Mouse (Mus musculus): Measurements from ENCODE around the gene 4933405L10Rik. TPM values are rescaled to one million over a fixed set of nuclear protein-coding genes. Genes with fewer than 3 reads are reported as not detected.

The 4933405L10Rik gene
- 0.15 and 0.24 TPM in 2 replicates for polyA plus RNA-seq (2015; fragmentation: Nextera tagmentation; extraction: Ambion mirVana)

- H3K4me3 ChIP-seq (ENCODE audit: low read length), result peak within 1 kb of the TSS; percentile 80
- peak; percentile 75 for ATAC-seq
- H3K27ac ChIP-seq (ENCODE audit: low read depth, low read length), result no peak within 1 kb of the TSS
- H3K9me3 ChIP-seq (ENCODE audit: control insufficient read depth, low read length), result no peaks in the 10 kb centered on the region
- 1% methylated on average over 43 of the region's 55 CpGs for WGBS
- H3K4me1 ChIP-seq (ENCODE audit: control insufficient read depth, insufficient read depth, low read depth, low read length), result peaks cover 15% of the 10 kb centered on the region
- peak within 1 kb of the TSS; percentile 98 for H3K4me2 ChIP-seq (ENCODE audit: low read length)
- H3K9ac ChIP-seq (ENCODE audit: low read depth, low read length), result peak within 1 kb of the TSS; percentile 72
- H3K36me3 ChIP-seq (ENCODE audit: control insufficient read depth, insufficient read depth, low read length), result peaks cover 7% of the 10 kb centered on the region; the same call in 1 of the 2 replicates
- no peaks in the 10 kb centered on the region for H3K27me3 ChIP-seq (replicated peaks; ENCODE audit: control insufficient read depth, insufficient read depth, low read length)
These were observed at the start of gene 4933405L10Rik, which contains the start of gene Enkd1 for GRCm38 (mm10) chr8:105707498-105708403. Gene 4933405L10Rik (plus strand): TSS chr8:105707655. Gene Enkd1 (minus strand): TSS chr8:105708210.

- 85% methylated on average over 3 of the region's 3 CpGs for WGBS
- no peak for ATAC-seq
- no peak overlapping the region for H3K4me2 ChIP-seq (ENCODE audit: low read length)
These were observed 46.3 kb upstream of the 4933405L10Rik start for GRCm38 (mm10) chr8:105661167-105661566.

GRCm38 (mm10) chr8:105677891-105678290 lies 29.6 kb upstream of the 4933405L10Rik start:
- no peak overlapping the region for H3K4me3 ChIP-seq (ENCODE audit: low read length)
- no peak overlapping the region for H3K4me2 ChIP-seq (ENCODE audit: low read length)
- H3K9ac ChIP-seq (ENCODE audit: low read depth, low read length), result no peak overlapping the region
- no peak overlapping the region for H3K27ac ChIP-seq (ENCODE audit: low read depth, low read length)
- ATAC-seq, result no peak
- WGBS, result 88% methylated on average over 1 of the region's 1 CpGs
- peaks cover 48% of the 10 kb centered on the region for H3K36me3 ChIP-seq (ENCODE audit: control insufficient read depth, insufficient read depth, low read length)
- no peaks in the 10 kb centered on the region for H3K4me1 ChIP-seq (ENCODE audit: control insufficient read depth, insufficient read depth, low read depth, low read length)
- H3K9me3 ChIP-seq (ENCODE audit: control insufficient read depth, low read length), result no peaks in the 10 kb centered on the region
- no peaks in the 10 kb centered on the region for H3K27me3 ChIP-seq (replicated peaks; ENCODE audit: control insufficient read depth, insufficient read depth, low read length)

More at GRCm38 (mm10) chr8:105661167-105661566, 46.3 kb upstream of the 4933405L10Rik start:
- H3K27ac ChIP-seq (ENCODE audit: low read depth, low read length), result no peak overlapping the region
- peaks cover 7% of the 10 kb centered on the region; the same call in 1 of the 2 replicates for H3K36me3 ChIP-seq (ENCODE audit: control insufficient read depth, insufficient read depth, low read length)
- H3K4me3 ChIP-seq (ENCODE audit: low read length), result no peak overlapping the region
- no peaks in the 10 kb centered on the region for H3K4me1 ChIP-seq (ENCODE audit: control insufficient read depth, insufficient read depth, low read depth, low read length)
- no peak overlapping the region for H3K9ac ChIP-seq (ENCODE audit: low read depth, low read length)
- no peaks in the 10 kb centered on the region for H3K27me3 ChIP-seq (replicated peaks; ENCODE audit: control insufficient read depth, insufficient read depth, low read length)
- no peaks in the 10 kb centered on the region for H3K9me3 ChIP-seq (ENCODE audit: control insufficient read depth, low read length)

DNA sequence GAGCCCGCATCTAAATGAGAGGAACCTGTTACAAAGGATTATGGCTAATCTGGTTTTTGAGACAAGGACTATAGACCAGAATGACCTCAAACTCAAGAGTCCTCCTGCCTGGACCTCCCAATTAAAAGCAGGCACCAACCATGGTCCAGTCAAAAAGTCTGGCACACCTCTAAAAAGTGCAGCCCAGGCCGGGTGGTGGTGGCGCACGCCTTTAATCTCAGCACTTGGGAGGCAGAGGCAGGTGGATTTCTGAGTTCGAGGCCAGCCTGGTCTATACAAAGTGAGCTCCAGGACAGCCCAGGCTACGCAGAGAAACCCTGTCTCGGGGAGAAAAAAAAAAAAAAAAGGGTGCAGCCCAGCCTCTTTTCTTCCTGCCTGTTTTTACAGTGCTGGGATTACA lies 22.1 kb upstream of the 4933405L10Rik start:
- H3K27ac ChIP-seq (ENCODE audit: low read depth, low read length), result no peak overlapping the region
- H3K27me3 ChIP-seq (replicated peaks; ENCODE audit: control insufficient read depth, insufficient read depth, low read length), result no peaks in the 10 kb centered on the region
- ATAC-seq, result no peak
- H3K9ac ChIP-seq (ENCODE audit: low read depth, low read length), result no peak overlapping the region
- peaks cover 17% of the 10 kb centered on the region for H3K36me3 ChIP-seq (ENCODE audit: control insufficient read depth, insufficient read depth, low read length)
- H3K9me3 ChIP-seq (ENCODE audit: control insufficient read depth, low read length), result no peaks in the 10 kb centered on the region
- WGBS, result 82% methylated on average over 7 of the region's 7 CpGs
- H3K4me2 ChIP-seq (ENCODE audit: low read length), result no peak overlapping the region
- H3K4me3 ChIP-seq (ENCODE audit: low read length), result no peak overlapping the region
- H3K4me1 ChIP-seq (ENCODE audit: control insufficient read depth, insufficient read depth, low read depth, low read length), result no peaks in the 10 kb centered on the region

GRCm38 (mm10) chr8:105685796-105686308 lies 21.6 kb upstream of the 4933405L10Rik start, which contains the start of gene Carmil2:
Gene Carmil2 (plus strand): TSS chr8:105686274.
- peak within 1 kb of the TSS; percentile 30; the same call in 1 of the 2 replicates for H3K9ac ChIP-seq (ENCODE audit: low read depth, low read length)
- peak within 1 kb of the TSS; percentile 32 for H3K4me2 ChIP-seq (ENCODE audit: low read length)
- peaks cover 11% of the 10 kb centered on the region for H3K36me3 ChIP-seq (ENCODE audit: control insufficient read depth, insufficient read depth, low read length)
- no peaks in the 10 kb centered on the region for H3K9me3 ChIP-seq (ENCODE audit: control insufficient read depth, low read length)
- 0 out of 2 replicates have a peak, but pooled peaks have one; percentile 12 for ATAC-seq
- no peaks in the 10 kb centered on the region for H3K27me3 ChIP-seq (replicated peaks; ENCODE audit: control insufficient read depth, insufficient read depth, low read length)
- no peak within 1 kb of the TSS for H3K27ac ChIP-seq (ENCODE audit: low read depth, low read length)
- H3K4me1 ChIP-seq (ENCODE audit: control insufficient read depth, insufficient read depth, low read depth, low read length), result no peaks in the 10 kb centered on the region
- WGBS, result 15% methylated on average over 26 of the region's 26 CpGs
- H3K4me3 ChIP-seq (ENCODE audit: low read length), result no peak within 1 kb of the TSS

GRCm38 (mm10) chr8:105686551-105686950 lies 20.9 kb upstream of the 4933405L10Rik start:
- no peak overlapping the region for H3K4me3 ChIP-seq (ENCODE audit: low read length)
- 63% methylated on average over 6 of the region's 6 CpGs for WGBS
- no peak overlapping the region for H3K9ac ChIP-seq (ENCODE audit: low read depth, low read length)
- H3K27me3 ChIP-seq (replicated peaks; ENCODE audit: control insufficient read depth, insufficient read depth, low read length), result no peaks in the 10 kb centered on the region
- no peak overlapping the region for H3K27ac ChIP-seq (ENCODE audit: low read depth, low read length)
- no peaks in the 10 kb centered on the region for H3K4me1 ChIP-seq (ENCODE audit: control insufficient read depth, insufficient read depth, low read depth, low read length)
- 0 out of 2 replicates have a peak, but pooled peaks have one; percentile 16 for ATAC-seq
- no peaks in the 10 kb centered on the region for H3K9me3 ChIP-seq (ENCODE audit: control insufficient read depth, low read length)
- no peak overlapping the region for H3K4me2 ChIP-seq (ENCODE audit: low read length)
- peaks cover 8% of the 10 kb centered on the region; the same call in 1 of the 2 replicates for H3K36me3 ChIP-seq (ENCODE audit: control insufficient read depth, insufficient read depth, low read length)

GRCm38 (mm10) chr8:105687512-105687911 lies 19.9 kb upstream of the 4933405L10Rik start:
- no peaks in the 10 kb centered on the region for H3K9me3 ChIP-seq (ENCODE audit: control insufficient read depth, low read length)
- 68% methylated on average over 8 of the region's 8 CpGs for WGBS
- no peak for ATAC-seq
- no peak overlapping the region for H3K9ac ChIP-seq (ENCODE audit: low read depth, low read length)
- no peak overlapping the region for H3K4me3 ChIP-seq (ENCODE audit: low read length)
- no peaks in the 10 kb centered on the region for H3K27me3 ChIP-seq (replicated peaks; ENCODE audit: control insufficient read depth, insufficient read depth, low read length)
- peaks cover 8% of the 10 kb centered on the region; the same call in 1 of the 2 replicates for H3K36me3 ChIP-seq (ENCODE audit: control insufficient read depth, insufficient read depth, low read length)
- no peak overlapping the region for H3K4me2 ChIP-seq (ENCODE audit: low read length)
- H3K4me1 ChIP-seq (ENCODE audit: control insufficient read depth, insufficient read depth, low read depth, low read length), result no peaks in the 10 kb centered on the region
- no peak overlapping the region for H3K27ac ChIP-seq (ENCODE audit: low read depth, low read length)

DNA sequence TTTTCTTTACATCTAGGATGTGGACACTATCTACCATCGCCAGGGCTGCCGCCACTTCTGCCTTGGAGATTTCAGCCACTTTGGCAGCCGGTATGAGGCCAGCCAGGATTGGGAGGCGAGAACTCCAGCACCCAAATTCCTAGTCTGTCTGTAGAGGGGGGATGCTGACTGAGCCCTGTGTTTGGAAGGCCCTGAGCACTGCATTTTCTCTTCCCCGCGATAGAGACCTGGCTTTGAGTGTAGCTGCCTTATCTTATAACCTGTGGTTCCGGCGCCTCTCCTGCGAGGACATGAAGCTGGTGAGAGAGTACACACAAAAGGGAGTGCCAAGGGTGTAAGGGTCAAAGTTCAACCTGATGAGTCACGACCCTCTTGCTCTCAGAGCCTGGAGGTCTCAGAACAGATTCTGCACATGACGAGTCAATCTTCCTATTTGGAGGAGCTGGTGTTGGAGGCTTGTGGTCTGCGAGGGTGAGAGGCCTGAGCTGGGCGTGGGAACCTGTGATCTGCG lies 19.2 kb upstream of the 4933405L10Rik start:
- Histone ChIP-seq H3K4me1 (ENCODE audit: control insufficient read depth, insufficient read depth, low read depth, low read length) (no peaks in the 10 kb centered on the region), H3K27ac (ENCODE audit: low read depth, low read length) (no peak overlapping the region), H3K9ac (ENCODE audit: low read depth, low read length) (no peak overlapping the region), H3K9me3 (ENCODE audit: control insufficient read depth, low read length) (no peaks in the 10 kb centered on the region), H3K27me3 (replicated peaks; ENCODE audit: control insufficient read depth, insufficient read depth, low read length) (no peaks in the 10 kb centered on the region), H3K4me3 (ENCODE audit: low read length) (no peak overlapping the region), H3K36me3 (ENCODE audit: control insufficient read depth, insufficient read depth, low read length) (peaks cover 5% of the 10 kb centered on the region; the same call in 1 of the 2 replicates), H3K4me2 (ENCODE audit: low read length) (no peak overlapping the region)
- ATAC-seq, result no peak
- WGBS, result 72% methylated on average over 14 of the region's 14 CpGs
